Mouse (Mus musculus) gastrocnemius, postnatal 4 days (tissue): Measurements from ENCODE around the gene Bcl2l11. TPM values are rescaled to one million over a fixed set of nuclear protein-coding genes. Genes with fewer than 3 reads are reported as not detected.

Experiments
- DNase-seq, 2 experiments: peaks; one replicate each; pipeline ENCODE4 v3.0.0; 2021 to 2022; ENCODE audit warnings: low spot score in 2 of 2, mixed read lengths in 2 of 2
- total RNA-seq, 2 experiments: library from RNA; stranded (reverse); gene quantifications; 2 replicates each; pipeline ENCODE4 v1.2.3; 2021

Bcl2l11 gene
- total RNA-seq, 2 experiments from 2014 or later = 18.0 to 23.7 TPM

DNA sequence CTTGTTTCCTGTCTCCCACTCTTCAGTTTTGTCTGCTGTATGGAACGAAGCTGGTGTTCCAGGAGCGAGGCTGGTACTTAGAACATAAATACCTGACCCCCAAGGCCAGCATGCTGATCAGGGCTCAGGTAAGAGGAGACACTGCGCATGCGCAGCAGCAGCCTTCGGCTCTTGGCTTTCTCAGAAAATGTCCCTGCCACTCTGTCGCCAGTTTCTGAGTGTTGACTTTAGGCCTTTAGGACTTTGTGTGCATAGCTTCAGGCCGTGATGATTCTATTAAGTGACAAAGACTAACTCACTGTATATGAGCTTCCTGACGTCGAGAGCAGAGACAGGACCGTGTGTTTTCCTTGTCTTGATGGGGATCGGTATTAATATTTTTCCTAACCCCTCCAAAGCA lies 20.2 kb upstream of the Bcl2l11 start:
- DNase-seq = no peak

DNA sequence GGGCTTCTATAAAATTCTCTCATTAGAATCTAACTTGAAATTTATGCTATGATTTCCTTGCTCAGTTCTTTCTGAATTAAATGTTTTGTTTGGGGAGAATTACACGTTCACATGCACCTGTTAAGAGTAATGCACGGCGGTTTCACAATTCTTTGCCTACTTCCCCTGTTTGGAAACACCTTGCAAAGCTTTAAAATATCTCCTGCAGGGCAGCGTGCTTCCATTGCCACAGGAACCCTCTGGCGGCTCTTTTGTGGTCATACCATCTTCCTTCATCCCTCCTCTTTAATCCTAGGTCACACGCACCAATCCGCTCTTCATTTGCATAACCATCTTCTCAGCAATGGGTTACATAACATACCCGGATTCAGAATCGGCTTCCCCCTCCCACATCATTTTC lies 14.3 kb upstream of the Bcl2l11 start:
- DNase-seq = no peak

DNA sequence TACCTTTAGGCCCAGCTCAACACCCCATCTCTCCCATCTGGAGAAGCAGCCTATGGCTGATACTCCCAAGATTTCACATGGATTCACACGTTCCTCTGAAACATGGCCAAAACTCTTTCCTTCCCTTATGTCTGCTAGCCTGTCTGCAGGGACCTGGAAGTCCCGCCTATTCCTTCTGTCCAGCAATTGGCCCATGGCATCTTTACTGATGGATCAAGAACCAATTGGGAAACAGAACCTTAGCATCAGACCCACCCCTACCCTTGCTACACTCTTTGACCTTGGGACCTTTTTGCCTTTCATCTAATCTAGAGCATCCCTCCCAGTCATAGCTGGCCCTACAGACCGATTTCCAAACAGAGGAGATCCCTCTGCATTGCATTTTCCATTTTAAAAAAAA lies 11.2 kb upstream of the Bcl2l11 start:
- DNase-seq = no peak

DNA sequence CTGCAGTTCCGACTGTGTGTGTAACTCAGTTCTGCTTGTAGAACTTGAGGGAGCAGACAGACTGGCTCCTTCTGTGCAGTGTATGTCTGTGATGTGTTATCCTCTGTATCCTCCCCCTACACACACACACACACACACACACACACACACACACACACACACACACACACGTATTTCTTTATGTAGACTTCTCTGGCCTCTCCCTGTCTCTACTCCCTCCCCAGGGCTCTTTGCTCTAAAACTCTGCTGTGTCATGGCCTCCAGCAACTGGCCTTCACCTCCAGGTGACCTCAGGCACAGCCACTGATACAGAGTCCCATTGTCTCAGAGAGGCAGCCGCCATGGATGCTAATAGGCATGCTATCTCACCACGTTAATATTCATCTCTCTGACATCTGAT lies 10.3 kb upstream of the Bcl2l11 start:
- DNase-seq = no peak

DNA sequence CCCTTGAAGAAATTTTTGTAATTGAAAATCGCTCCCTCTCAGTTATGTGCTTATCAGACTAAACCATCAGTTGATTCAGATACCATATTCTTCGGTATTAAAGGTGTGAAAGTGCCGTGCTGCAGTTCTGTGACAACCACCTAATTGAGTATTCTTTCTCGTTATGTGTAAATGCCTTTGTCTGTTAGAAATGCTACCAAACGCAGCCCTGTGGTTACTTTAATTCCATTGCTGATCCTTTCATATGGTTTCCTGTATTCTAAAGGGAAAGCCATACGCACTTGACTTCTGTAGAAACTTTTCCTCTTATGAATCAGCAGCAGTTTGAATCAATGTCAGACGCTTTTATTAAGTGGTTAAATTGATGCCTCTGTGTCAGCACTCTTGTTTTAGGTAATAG lies 8.2 kb upstream of the Bcl2l11 start:
- no peak for DNase-seq

DNA sequence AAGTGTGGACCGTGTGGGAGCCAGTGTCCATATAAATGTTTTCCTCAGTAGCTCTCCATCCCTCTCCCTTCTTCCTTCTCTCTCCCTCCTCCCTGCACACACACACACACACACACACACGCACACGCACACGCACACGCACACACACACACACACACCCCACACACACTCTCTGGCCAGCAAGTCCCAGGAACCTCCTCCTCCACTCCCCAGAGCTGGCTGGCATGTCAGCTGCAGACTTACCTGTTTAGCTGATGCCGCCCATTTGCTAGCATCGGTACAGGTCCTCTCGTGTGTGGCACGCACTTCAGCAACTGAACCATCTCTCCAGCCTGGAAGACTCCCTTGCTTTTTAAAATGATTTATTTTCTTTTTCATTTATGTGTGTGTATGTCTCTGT lies 6.9 kb upstream of the Bcl2l11 start:
- no peak for DNase-seq

DNA sequence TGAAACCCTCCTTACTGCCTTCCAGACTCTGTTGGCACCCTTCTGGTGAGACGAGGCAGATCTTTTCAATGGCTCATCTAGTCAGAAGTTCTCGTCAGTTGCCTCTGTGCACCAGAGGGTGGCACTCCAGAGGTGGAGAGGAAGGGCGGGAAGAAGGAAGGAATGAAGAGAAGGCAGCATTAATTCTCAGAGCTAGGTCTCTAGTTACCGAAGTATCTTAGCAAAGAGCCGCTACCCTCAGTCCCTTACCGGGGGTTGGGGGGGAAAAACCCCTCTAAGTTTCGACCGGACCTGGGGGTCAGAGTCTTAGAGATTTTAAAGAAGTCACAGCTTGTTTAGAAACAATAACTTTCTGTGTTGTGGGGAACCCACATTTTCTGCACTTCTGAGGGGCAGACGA lies 3.3 kb upstream of the Bcl2l11 start:
- DNase-seq = peak in 1 of 2 experiments; percentile 68

DNA sequence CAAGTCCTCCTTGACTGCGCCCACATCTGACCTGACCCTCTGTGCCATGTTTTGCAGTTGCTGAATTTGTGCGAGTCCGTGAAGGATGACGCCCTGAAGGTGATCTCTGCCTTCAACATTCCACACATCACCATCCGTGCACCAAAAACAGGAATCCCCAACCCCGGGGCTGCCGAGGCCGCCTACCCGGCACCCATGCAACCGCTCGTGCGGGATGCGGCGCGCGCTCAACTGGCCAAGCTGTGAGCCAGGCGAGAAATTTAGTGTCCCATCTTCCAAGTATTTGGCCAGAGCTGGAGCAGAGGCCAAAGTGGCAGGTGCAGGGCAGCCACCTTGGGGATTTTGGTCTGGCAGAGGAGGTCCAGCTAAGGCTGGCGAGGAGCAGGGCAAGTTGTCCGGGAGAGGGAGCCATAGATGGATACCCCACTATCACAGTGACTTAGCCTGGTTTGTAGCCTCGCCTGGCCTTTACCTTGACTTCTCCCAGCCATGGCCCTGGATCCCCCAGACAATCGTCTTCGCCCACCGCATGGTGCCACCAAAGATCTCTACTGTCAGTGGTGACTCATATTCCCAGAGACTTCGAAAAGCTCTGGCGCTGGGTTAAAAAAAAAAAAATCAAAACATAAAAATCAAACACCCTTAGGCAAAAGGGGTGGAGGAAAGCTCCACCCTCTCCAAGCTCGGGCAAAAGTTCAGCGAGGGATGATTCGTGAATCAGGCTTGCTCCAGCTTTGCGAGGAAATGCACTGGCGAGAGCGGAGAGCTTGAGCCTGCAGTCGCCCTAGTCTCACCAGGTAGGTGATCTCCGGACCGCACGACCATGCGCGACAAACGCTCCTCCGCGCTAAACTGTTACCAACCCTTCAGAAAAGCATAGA lies 2.7 kb upstream of the Bcl2l11 start:
- DNase-seq = peak in 1 of 2 experiments; percentile 28

DNA sequence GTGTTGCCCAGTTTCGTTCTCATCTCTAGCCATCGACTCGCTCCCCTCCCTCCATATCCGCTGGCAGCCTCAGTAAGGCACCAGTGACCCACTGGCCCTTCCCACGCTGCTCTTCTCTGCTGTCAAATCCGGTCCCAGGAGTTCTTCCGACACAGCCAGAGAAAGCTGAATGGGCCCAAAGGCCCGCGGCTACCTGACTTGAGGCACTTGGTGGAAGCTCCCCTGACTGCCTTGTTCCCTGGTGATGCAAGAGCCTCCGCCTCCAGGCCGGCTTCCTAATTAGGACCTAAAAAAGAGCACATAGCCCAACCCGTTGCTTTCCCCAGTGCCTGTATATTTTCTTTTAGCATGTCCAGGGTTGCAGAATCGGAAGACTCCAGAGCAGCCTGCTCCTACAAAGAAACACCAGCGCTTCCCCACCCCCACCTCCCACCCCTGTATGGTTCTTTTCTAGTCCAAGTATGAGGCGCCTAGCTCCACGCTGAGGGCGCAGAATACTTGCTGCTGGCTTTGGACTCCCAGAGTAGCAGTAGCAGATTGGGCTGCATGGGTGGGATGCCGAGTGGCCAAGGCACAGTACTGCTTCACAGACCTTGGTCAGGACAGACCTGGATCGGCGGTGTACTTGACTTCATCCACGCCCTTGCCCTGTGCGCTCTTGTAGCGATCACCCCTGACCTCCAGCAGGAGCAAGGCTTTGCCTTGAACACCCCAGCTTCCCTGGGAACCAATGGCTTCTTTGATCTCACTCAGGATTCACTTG lies 1.7 kb upstream of the Bcl2l11 start:
- DNase-seq = no peak

DNA sequence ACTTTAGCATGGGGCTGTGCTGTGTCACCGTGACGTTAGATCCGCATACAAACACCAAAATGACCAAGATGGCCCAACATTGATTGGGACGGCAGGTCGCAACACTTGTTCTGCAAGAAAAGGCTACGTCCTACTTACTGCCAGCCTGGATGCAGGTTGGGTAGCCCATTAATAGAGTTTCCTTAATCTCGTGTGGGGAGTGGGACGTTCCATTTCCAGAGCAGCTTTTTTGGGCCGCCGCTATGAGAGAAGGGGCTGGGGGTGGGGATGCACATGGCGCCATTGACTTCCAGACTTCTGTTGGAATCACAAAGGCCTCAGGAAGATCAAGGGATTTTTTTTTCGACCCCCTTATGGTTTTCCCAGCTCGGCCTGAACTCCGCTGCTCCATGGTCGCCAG lies 1.1 kb upstream of the Bcl2l11 start:
- DNase-seq = no peak

DNA sequence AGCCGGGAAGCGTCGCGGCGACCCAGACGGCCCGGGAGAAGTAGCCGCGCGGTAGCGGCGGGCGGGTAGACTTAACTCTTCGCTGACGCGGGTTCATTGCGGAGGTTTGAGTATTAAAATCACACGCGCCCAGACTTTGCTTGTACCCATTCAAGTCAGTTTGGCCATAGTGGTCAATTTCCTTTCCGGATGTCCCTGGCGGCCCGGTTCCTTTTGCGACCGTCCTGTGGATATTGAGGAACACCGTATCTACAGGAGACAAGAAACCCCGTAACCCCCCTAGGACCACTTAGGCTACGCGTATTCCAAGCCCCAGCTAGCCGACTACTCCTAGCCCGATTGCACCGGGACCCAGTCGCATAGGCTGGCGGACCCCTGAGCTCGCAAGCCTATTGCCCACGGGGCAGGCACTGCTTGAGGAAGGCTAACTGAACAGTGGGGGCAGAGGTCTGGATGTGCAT lies 783 bp downstream of the Bcl2l11 start:
- peak in 1 of 2 experiments; percentile 38 for DNase-seq

DNA sequence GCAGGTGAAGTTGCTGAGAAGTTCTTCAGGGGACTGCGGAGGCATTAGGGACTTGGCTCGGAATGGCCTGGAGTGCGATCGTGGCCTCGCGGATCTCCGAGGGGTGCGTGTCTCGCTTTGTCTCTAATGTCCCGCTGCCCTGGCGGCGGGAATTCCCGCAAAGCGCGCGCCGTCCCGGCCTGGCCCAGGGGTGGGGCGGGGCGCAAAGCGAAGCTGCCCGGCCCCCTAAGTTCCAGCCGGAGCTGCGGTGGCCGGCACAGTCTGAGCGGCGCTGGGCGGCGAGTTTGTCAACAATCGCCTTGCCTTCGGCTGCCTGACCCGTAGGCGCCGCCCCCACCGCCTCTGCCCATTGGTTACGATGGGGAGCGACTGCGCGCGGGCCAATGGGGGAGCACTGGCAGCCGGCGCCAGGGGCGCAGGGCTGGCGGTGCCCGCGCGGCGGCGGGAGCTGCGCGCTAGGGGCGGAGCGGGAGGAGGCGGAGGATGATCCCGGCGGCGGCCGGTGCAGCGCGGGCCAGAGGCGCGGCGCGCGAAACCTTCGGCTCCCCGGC lies 1.4 kb downstream of the Bcl2l11 start:
- peak; percentile 88 to 96 for DNase-seq

DNA sequence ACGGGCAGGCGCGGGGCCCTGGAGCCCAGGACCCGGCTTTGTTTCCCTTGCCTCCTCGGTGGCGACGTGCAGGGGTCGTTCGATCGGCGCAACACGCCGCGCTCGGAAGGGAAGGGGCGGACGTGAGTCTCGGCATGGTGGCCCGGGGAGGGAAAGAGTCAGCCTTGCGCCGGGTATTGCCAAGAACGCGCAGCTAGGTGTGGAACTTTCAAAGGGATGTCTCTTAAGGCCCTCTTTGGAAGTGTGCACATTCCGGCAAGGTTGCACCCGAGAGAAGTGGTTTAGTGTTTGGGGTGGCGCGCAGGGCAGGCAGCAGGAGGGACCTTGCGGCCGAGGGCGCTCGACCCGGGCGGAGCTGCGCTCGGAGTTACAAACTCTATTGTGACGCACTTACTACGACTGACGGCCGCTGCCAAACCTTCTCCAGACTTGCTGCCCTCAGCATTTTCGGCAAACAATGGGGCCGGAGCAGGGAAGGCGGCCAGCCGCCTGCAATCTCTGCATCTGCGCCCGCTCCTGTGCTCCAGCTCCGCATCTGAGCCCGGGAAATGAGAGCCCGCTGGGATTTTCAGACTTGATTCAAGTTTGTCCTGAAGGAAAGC lies 2.0 kb downstream of the Bcl2l11 start:
- DNase-seq = peak; percentile 59 to 82

DNA sequence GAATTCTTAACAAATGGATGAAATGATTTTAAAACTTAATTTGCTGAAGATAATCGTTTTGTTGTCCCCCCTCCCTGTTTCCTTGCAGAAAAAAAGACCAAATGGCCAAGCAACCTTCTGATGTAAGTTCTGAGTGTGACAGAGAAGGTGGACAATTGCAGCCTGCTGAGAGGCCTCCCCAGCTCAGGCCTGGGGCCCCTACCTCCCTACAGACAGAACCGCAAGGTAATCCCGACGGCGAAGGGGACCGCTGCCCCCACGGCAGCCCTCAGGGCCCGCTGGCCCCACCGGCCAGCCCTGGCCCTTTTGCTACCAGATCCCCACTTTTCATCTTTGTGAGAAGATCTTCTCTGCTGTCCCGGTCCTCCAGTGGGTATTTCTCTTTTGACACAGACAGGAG lies 2.7 kb downstream of the Bcl2l11 start:
- DNase-seq = no peak

DNA sequence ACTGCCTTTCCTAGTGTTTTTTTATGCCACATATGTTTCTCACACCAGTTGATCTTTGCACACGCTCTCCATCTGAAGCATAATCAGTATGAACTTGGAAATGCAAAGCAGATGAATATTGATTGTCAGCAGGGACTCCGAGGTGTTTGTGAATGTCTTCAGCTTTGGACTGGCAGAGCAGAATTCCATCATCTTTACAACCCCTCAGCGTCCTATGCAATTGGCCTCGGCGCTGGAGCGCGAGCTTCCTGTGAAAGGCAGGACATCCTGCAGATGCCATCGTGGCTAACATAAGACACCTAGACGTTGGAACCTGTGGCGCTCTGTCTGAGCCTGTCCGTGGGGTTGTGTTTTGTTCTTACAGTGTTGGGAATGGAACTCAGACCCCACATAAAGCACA lies 5.7 kb downstream of the Bcl2l11 start:
- no peak for DNase-seq

DNA sequence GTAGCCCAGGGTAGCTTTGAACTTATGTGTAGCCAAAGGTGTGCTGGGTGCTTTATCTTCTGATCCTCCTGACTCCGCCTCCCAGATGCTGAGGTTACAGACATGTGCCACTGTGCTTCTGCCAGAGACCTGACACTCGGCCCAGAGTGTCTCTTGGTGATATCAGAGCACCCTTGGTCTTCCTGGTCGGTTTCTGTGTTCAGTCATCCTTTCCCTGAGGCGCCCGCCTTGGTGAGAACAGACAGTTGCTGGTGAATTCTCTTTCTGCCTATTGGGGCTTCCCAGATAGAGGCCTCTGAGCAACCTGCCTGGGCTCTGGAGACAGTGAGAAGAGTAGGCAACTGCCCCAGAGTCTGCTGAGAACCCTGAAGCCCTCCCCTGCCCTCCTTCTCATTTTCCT lies 6.8 kb downstream of the Bcl2l11 start:
- DNase-seq = no peak

DNA sequence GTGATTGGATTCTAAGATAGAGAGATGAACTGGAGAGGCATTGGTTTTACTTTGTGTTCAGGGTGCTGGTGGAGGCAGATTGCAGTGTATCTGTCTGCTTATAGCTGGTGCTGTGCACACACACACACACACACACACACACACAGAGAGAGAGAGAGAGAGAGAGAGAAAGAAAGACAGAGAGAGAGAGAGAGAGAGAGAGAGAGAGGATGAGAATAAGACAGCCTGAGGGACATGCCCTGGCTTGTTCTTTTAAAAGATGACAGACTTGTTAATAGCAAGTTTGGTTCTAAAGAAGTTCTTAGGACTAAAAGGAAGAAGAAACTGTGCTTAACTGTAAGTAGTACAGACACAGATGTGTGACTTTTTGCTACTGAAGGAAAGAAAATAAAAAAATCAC lies 8.0 kb downstream of the Bcl2l11 start:
- no peak for DNase-seq

DNA sequence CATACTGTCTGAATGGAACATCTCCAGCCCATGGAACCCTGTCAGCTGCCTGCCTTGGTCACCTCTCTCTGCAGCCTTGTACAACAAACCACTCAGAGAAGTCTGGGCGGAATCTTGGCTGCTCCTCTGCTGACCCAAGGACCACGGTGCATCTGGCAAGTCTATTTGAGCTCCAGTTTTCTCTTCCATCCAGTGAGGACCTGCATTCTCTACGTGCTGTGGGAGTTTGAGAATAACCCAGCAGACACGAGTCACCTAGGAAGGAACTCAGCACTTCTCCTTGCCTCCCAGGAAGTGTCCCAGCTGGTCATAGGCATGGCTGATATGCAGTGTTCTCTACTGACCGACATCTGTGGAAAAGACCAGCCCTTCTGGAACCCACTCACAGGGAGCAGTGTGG lies 8.6 kb downstream of the Bcl2l11 start:
- DNase-seq = no peak

DNA sequence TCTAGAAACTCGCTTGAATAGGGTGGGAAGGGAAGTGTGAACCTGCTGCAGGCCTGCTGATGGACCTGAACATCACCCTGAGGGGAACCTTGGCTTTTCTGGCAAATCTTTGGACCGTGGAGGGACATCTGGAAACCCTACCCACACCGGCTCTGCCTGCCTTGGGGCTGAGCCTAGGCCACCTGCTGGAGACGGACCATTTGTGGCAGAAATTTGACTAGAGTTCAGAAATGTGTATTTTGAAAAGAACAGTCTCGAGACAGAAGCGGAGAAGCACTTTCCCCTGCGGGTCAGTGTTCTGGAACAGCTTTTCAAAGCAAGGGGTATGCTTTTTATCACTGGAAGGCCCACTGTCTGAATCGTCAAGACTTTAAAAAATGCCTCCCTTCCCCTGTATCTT lies 9.1 kb downstream of the Bcl2l11 start:
- no peak for DNase-seq

DNA sequence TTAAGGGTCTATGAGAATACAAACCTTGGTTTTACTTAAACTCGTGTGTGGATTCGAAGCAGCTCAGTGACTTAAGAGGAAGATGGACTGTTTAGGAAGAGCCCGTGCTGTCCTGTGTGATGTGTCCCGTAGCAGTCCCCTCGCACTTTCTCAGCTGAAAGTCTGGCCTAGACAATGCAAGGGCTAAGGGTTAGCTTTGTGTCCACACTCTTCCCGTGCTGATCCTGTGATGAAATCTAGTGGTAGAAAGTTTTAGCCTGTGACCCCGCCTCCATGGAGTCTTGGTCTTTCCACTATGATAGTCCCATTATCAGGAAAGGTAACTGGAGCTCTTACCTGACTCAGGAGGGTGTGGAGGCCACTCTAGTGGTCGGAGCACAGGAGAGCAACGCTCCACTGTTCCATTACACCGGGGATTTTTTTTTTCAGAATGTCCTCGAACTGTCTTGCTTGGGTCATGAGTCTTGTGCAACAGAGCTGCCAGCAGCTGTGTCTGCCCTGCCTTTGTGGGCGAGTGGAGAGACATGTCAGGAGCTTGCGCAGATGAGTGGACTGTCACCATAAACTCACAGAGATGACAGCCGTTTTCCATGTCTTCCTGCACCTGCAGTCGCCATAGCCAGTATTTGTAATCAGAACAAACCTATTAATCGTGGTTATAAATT lies 11.1 kb downstream of the Bcl2l11 start:
- no peak for DNase-seq
